Mouse (Mus musculus) layer of hippocampus, adult 18-20 months (tissue): ENCODE results near the gene Iqschfp. TPM values are rescaled to one million over a fixed set of nuclear protein-coding genes. Genes with fewer than 3 reads are reported as not detected.

Source experiments
- DNase-seq, 2 experiments: peaks; one replicate each; pipeline ENCODE4 v3.0.0; 2022; ENCODE audit warnings: low spot score in 2 of 2
- total RNA-seq, 2 experiments: library from RNA; stranded (reverse); gene quantifications; 2 replicates each; pipeline ENCODE4 v1.2.3; 2021

Gene Iqschfp
- total RNA-seq, 2 experiments from 2014 or later = 12.3 to 13.2 TPM

- DNase-seq = no peak
Measured at GRCm38 (mm10) chr3:68202162-68202902, 310.3 kb downstream of the Iqschfp start.

- DNase-seq = no peak
Measured at GRCm38 (mm10) chr3:68203934-68204467, 312.0 kb downstream of the Iqschfp start.

GRCm38 (mm10) chr3:68210422-68210821, 318.4 kb downstream of the Iqschfp start:
- DNase-seq = no peak

GRCm38 (mm10) chr3:68221452-68221851, 329.4 kb downstream of the Iqschfp start:
- no peak for DNase-seq

GRCm38 (mm10) chr3:68239887-68240286, 347.9 kb downstream of the Iqschfp start:
- no peak for DNase-seq

GRCm38 (mm10) chr3:68243239-68243638, 351.2 kb downstream of the Iqschfp start:
- no peak for DNase-seq

- no peak for DNase-seq
Measured at GRCm38 (mm10) chr3:68246154-68246553, 354.1 kb downstream of the Iqschfp start.

GRCm38 (mm10) chr3:68250589-68250988, 358.6 kb downstream of the Iqschfp start:
- DNase-seq = peak in 1 of 2 experiments; percentile 69

- peak in 1 of 2 experiments; percentile 41 for DNase-seq
Measured at GRCm38 (mm10) chr3:68252335-68252734, 360.3 kb downstream of the Iqschfp start.

GRCm38 (mm10) chr3:68262304-68262703, 370.3 kb downstream of the Iqschfp start:
- no peak for DNase-seq

- DNase-seq = peak in 1 of 2 experiments; percentile 31
Measured at GRCm38 (mm10) chr3:68267905-68268304, 375.9 kb downstream of the Iqschfp start.

GRCm38 (mm10) chr3:68269251-68269650, 377.2 kb downstream of the Iqschfp start:
- DNase-seq = no peak

- no peak for DNase-seq
Measured at GRCm38 (mm10) chr3:68270246-68270645, 378.2 kb downstream of the Iqschfp start.

GRCm38 (mm10) chr3:68271457-68271856, 379.4 kb downstream of the Iqschfp start:
- DNase-seq = no peak

- no peak for DNase-seq
Measured at GRCm38 (mm10) chr3:68271881-68272280, 379.8 kb downstream of the Iqschfp start.

GRCm38 (mm10) chr3:68282844-68283594, 391.0 kb downstream of the Iqschfp start:
- no peak for DNase-seq

GRCm38 (mm10) chr3:68283595-68283991, 391.6 kb downstream of the Iqschfp start:
- peak in 1 of 2 experiments; percentile 76 for DNase-seq

- peak in 1 of 2 experiments; percentile 9 for DNase-seq
Measured at GRCm38 (mm10) chr3:68284500-68284899, 392.5 kb downstream of the Iqschfp start.

GRCm38 (mm10) chr3:68296752-68297151, 404.7 kb downstream of the Iqschfp start:
- no peak for DNase-seq

- DNase-seq = no peak
Measured at GRCm38 (mm10) chr3:68305647-68306046, 413.6 kb downstream of the Iqschfp start.

- DNase-seq = no peak
Measured at GRCm38 (mm10) chr3:68306726-68307125, 414.7 kb downstream of the Iqschfp start.

- DNase-seq = no peak
Measured at GRCm38 (mm10) chr3:68325575-68325974, 433.5 kb downstream of the Iqschfp start.
